Mouse (Mus musculus) hematopoietic stem cell, adult 5-6 weeks (primary cell): ENCODE data around the gene Wnt5a. TPM values are rescaled to one million over a fixed set of nuclear protein-coding genes. Genes with fewer than 3 reads are reported as not detected.
A peak's percentile ranks its signal among the peaks of the same experiment; 100 is the strongest.

Experiments used
- ATAC-seq, 2 experiments: fragments of 125-278 bp in 1 of 2; replicated peaks in 1 of 2; 2 replicates each; pipeline ENCODE4 v1.8.0; 2016 to 2017; ENCODE audit warnings: inconsistent platforms in 2 of 2, mild to moderate bottlenecking in 2 of 2, moderate number of reproducible peaks in 2 of 2, low read depth in 1 of 2, moderate TSS enrichment in 1 of 2; ENCODE audit not compliant: low FRiP score in 2 of 2, poor library complexity in 2 of 2, severe bottlenecking in 2 of 2, insufficient read depth in 1 of 2, low TSS enrichment in 1 of 2
- total RNA-seq: library from RNA; stranded (forward); fragments of 172-1452, 232-1000 nt; gene quantifications from 2 replicates; pipeline ENCODE4 v1.2.3, GENCODE M21; 2017

Gene Wnt5a
- total RNA-seq = not detected in 2 replicates

GRCm38 (mm10) chr14:28504101-28505050 lies at the start of gene Wnt5a:
Gene Wnt5a (plus strand): TSS chr14:28504750.
- ATAC-seq = no peak

- ATAC-seq = peak; percentile 94 to 98
Observed at GRCm38 (mm10) chr14:28456372-28457076, 48.0 kb upstream of the Wnt5a start.

GRCm38 (mm10) chr14:28457428-28457827 lies 47.1 kb upstream of the Wnt5a start:
- ATAC-seq = no peak

GRCm38 (mm10) chr14:28467956-28468355 lies 36.6 kb upstream of the Wnt5a start:
- no peak for ATAC-seq

- no peak for ATAC-seq
Observed at GRCm38 (mm10) chr14:28469696-28470095, 34.9 kb upstream of the Wnt5a start.

GRCm38 (mm10) chr14:28470212-28470611 lies 34.3 kb upstream of the Wnt5a start:
- no peak for ATAC-seq

GRCm38 (mm10) chr14:28475012-28475411 lies 29.5 kb upstream of the Wnt5a start:
- no peak for ATAC-seq

- no peak for ATAC-seq
Observed at GRCm38 (mm10) chr14:28475421-28475820, 29.1 kb upstream of the Wnt5a start.

GRCm38 (mm10) chr14:28476746-28477145 lies 27.8 kb upstream of the Wnt5a start:
- ATAC-seq = no peak

- no peak for ATAC-seq
Observed at GRCm38 (mm10) chr14:28480866-28481265, 23.7 kb upstream of the Wnt5a start.

GRCm38 (mm10) chr14:28493806-28494205 lies 10.7 kb upstream of the Wnt5a start:
- ATAC-seq = no peak

- no peak for ATAC-seq
Observed at GRCm38 (mm10) chr14:28494273-28494672, 10.3 kb upstream of the Wnt5a start.

- ATAC-seq = no peak
Observed at GRCm38 (mm10) chr14:28501216-28501878, 3.2 kb upstream of the Wnt5a start.

- no peak for ATAC-seq
Observed at GRCm38 (mm10) chr14:28503276-28503675, 1.3 kb upstream of the Wnt5a start.

GRCm38 (mm10) chr14:28505051-28505585 lies 568 bp downstream of the Wnt5a start:
- no peak for ATAC-seq

- ATAC-seq = no peak
Observed at GRCm38 (mm10) chr14:28505586-28506375, 1.2 kb downstream of the Wnt5a start.

- ATAC-seq = no peak
Observed at GRCm38 (mm10) chr14:28506376-28506831, 1.9 kb downstream of the Wnt5a start.
